Mouse (Mus musculus) regulatory T cell (primary cell): ENCODE data around the gene Prox1.

Source experiments
- in situ Hi-C: fragments of 300-600 bp; cut with MboI, MseI; formaldehyde crosslinking; loops from one replicate; pipeline ENCODE4 v1.15.1; 2025; ENCODE audit warnings: high pct_unique_total_duplicates

The Prox1 gene

GRCm38 (mm10) chr1:190088929-190089328, 81.6 kb downstream of the Prox1 start:
- in situ Hi-C loops: no loop called here

DNA sequence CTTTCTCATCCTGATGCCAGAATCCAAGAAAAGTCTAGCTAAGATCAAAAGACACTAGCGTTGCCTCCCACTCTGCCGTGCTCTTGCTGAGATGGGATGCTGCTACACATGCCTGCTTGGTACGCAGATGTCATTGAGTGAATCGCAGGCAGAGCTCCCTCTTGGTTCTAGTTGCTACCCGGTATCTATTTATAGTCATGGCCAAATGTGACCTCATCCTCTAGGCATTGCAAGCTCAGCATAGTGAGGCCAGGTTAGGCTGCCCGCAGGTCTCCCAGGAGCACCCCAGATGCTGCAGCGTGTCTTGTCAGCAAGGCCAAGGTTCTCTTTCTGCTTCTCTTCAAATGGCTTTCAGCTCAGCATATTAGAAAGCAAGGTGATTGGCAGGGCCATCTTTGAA, 84.8 kb downstream of the Prox1 start:
- in situ Hi-C loops: no loop called here

DNA sequence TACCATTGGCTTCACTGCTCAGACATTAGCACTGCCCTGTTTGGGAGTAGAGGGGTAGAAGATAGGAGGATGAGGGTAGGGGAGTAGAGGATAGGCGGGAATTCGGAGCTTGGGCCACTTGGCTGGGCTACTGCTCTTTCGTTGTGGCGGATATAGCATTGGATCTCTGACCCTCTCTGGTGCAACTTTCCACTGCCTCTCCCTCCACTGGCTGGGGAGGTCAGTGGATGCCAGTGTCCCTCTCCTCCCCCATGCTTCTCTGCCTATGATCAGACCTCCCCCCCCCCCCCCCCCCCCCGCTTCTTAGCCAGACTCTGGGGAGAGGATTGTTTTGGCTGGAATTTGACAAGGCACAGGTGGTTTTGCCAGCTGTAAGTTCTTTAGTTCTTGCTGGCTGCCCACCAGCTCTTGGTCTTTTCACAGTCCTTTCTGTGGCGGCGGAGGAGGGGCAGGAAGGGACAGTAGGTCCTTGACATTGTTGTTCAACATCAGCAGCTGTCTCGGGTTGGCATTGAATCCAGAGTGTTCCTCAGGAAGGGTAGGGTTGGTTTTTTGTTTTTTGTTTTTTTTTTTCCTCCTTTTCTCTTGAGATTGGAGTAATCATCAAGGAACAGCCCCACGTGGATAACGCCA, 90.8 kb downstream of the Prox1 start:
- in situ Hi-C loops: no loop called here

DNA sequence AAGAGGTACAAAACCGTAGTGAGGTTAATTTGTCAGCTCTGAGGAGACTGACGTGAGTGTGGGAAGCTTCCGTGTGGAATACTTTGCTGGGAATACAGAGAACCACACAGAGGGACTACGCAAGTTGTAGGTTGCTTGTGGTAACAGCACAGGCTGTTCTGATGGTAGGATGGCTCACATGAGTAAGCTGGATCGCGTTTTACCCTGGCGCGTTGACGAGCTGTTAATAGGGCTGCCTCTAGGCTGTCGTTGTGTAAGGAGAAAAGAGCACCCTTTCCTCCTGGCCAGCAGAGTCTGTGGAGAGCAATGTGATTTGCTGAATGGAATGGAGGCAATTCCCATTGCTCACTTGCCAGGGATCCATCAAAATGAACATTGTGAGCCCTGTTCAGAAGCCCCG, 93.9 kb downstream of the Prox1 start:
- in situ Hi-C loops: no loop called here
